Mouse (Mus musculus) inflammation-experienced regulatory T-cells, adult 6 months (primary cell): ENCODE results near the gene Lhx5. TPM values are rescaled to one million over a fixed set of nuclear protein-coding genes. Genes with fewer than 3 reads are reported as not detected.

Experiments used
- ATAC-seq: one replicate; pipeline ENCODE4 v1.8.0; 2017
- polyA plus RNA-seq, 3 experiments: library from polyadenylated mRNA; unstranded; fragments of 100-300 nt; shearing (Covaris generic); gene quantifications; one replicate each; pipeline ENCODE4 v1.2.1; 2017

The Lhx5 gene
- not detected for polyA plus RNA-seq

GRCm38 (mm10) chr5:120431649-120432485 lies at the start of gene Lhx5:
Gene Lhx5, plus strand, starts transcription at chr5:120431699.
- no peak for ATAC-seq

- no peak for ATAC-seq
Observed at GRCm38 (mm10) chr5:120386361-120386760, 45.1 kb upstream of the Lhx5 start.

GRCm38 (mm10) chr5:120388765-120389164 lies 42.7 kb upstream of the Lhx5 start:
- no peak for ATAC-seq

GRCm38 (mm10) chr5:120389973-120390372 lies 41.5 kb upstream of the Lhx5 start:
- no peak for ATAC-seq

GRCm38 (mm10) chr5:120393871-120394667 lies 37.4 kb upstream of the Lhx5 start:
- ATAC-seq, result no peak

GRCm38 (mm10) chr5:120397988-120398387 lies 33.5 kb upstream of the Lhx5 start:
- no peak for ATAC-seq

- ATAC-seq, result no peak
Observed at GRCm38 (mm10) chr5:120404831-120405591, 26.5 kb upstream of the Lhx5 start.

- ATAC-seq, result no peak
Observed at GRCm38 (mm10) chr5:120408933-120409332, 22.6 kb upstream of the Lhx5 start.

- no peak for ATAC-seq
Observed at GRCm38 (mm10) chr5:120409385-120410378, 21.8 kb upstream of the Lhx5 start.

GRCm38 (mm10) chr5:120413436-120413835 lies 18.1 kb upstream of the Lhx5 start:
- ATAC-seq, result no peak

GRCm38 (mm10) chr5:120420106-120420505 lies 11.4 kb upstream of the Lhx5 start:
- no peak for ATAC-seq

GRCm38 (mm10) chr5:120424039-120424438 lies 7.5 kb upstream of the Lhx5 start:
- no peak for ATAC-seq

GRCm38 (mm10) chr5:120424657-120425056 lies 6.8 kb upstream of the Lhx5 start:
- no peak for ATAC-seq

- ATAC-seq, result no peak
Observed at GRCm38 (mm10) chr5:120425711-120426110, 5.8 kb upstream of the Lhx5 start.

GRCm38 (mm10) chr5:120426572-120426971 lies 4.9 kb upstream of the Lhx5 start:
- no peak for ATAC-seq

- ATAC-seq, result no peak
Observed at GRCm38 (mm10) chr5:120427451-120427938, 4.0 kb upstream of the Lhx5 start.

GRCm38 (mm10) chr5:120428189-120428838 lies 3.2 kb upstream of the Lhx5 start:
- no peak for ATAC-seq

- ATAC-seq, result no peak
Observed at GRCm38 (mm10) chr5:120428990-120429389, 2.5 kb upstream of the Lhx5 start.

- ATAC-seq, result no peak
Observed at GRCm38 (mm10) chr5:120429692-120430091, 1.8 kb upstream of the Lhx5 start.

GRCm38 (mm10) chr5:120431001-120431583 lies 407 bp upstream of the Lhx5 start:
- ATAC-seq, result no peak
